Mouse (Mus musculus): ENCODE data around the gene Aicda. TPM values are rescaled to one million over a fixed set of nuclear protein-coding genes. Genes with fewer than 3 reads are reported as not detected.

Gene Aicda
- polyA plus RNA-seq, 1 experiment, result not detected

DNA sequence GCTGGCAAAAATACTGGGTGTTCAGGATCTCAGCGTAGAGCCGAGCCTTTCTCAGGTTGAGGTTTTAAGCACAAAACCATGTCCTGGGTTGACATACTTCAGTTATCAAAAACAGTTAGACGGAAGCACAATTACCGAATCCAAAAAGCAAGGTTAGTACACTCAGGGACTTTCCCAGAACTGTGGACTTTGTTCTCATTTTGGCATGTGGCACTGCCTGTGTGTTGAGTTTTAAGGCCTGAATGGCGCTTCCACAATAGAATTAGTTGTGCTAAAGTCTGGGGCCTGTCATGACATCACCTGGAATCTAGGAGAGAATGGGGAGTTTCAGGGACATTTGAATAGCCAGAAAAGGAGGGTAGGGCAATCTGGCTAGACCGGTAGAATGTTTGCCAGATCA, 44.8 kb downstream of the Aicda start:
- TF ChIP-seq POLR2A (IDR thresholded peaks at IDR 0.05; ENCODE audit: insufficient read length, low read depth), result no peak
- TF ChIP-seq CEBPB (IDR thresholded peaks at IDR 0.05; ENCODE audit: insufficient read depth, poor library complexity, severe bottlenecking), result no peak
- no peak for TF ChIP-seq POLR2AphosphoS2 (IDR thresholded peaks at IDR 0.05; ENCODE audit: insufficient read length, low read depth)
- TF ChIP-seq REST (IDR thresholded peaks at IDR 0.05; ENCODE audit: insufficient read depth, insufficient read length), result no peak
- TF ChIP-seq TCF12 (IDR thresholded peaks at IDR 0.05; ENCODE audit: insufficient read depth, poor library complexity, severe bottlenecking), result no peak
- no peak for TF ChIP-seq MYOG (IDR thresholded peaks at IDR 0.05; ENCODE audit: control insufficient read depth in 1 of 3, insufficient read depth in 1 of 3, insufficient read length in 2 of 3, low read depth in 2 of 3)
- TF ChIP-seq USF1 (IDR thresholded peaks at IDR 0.05; ENCODE audit: low read depth), result no peak
- TF ChIP-seq E2F4 (IDR thresholded peaks at IDR 0.05; ENCODE audit: insufficient read depth), result no peak
- TF ChIP-seq SRF (IDR thresholded peaks at IDR 0.05; ENCODE audit: control insufficient read depth, insufficient read length, low read depth), result no peak
- TF ChIP-seq MAX (IDR thresholded peaks at IDR 0.05; ENCODE audit: low read depth), result no peak

GRCm38 (mm10) chr6:122599054-122599737, 45.6 kb downstream of the Aicda start:
- Histone ChIP-seq H3K27me3 (ENCODE audit: control insufficient read depth, insufficient read depth, insufficient read length) (no peaks in the 10 kb centered on the region), H3K4me3 (no peak overlapping the region), H3K79me2 (ENCODE audit: control insufficient read depth, insufficient read depth) (no peaks in the 10 kb centered on the region), H3K4me2 (ENCODE audit: low read depth) (no peak overlapping the region), H3ac (ENCODE audit: control insufficient read depth, insufficient read length) (no peak overlapping the region), H3K36me3 (ENCODE audit: control insufficient read depth, insufficient read depth) (peaks cover 12% of the 10 kb centered on the region)
- TF ChIP-seq TCF12 (IDR thresholded peaks at IDR 0.05; ENCODE audit: insufficient read depth, poor library complexity, severe bottlenecking), result no peak
- TF ChIP-seq POLR2AphosphoS2 (IDR thresholded peaks at IDR 0.05; ENCODE audit: insufficient read length, low read depth), result no peak
- no peak for TF ChIP-seq REST (IDR thresholded peaks at IDR 0.05; ENCODE audit: insufficient read depth, insufficient read length)
- TF ChIP-seq E2F4 (IDR thresholded peaks at IDR 0.05; ENCODE audit: insufficient read depth), result no peak
- TF ChIP-seq MYOG (IDR thresholded peaks at IDR 0.05; ENCODE audit: control insufficient read depth in 1 of 3, insufficient read depth in 1 of 3, insufficient read length in 2 of 3, low read depth in 2 of 3), result no peak
- no peak for TF ChIP-seq USF1 (IDR thresholded peaks at IDR 0.05; ENCODE audit: low read depth)
- TF ChIP-seq CEBPB (IDR thresholded peaks at IDR 0.05; ENCODE audit: insufficient read depth, poor library complexity, severe bottlenecking), result no peak
- no peak for TF ChIP-seq TCF3 (IDR thresholded peaks at IDR 0.05; ENCODE audit: insufficient read length, low read depth)
- no peak for TF ChIP-seq MAX (IDR thresholded peaks at IDR 0.05; ENCODE audit: low read depth)
- TF ChIP-seq SRF (IDR thresholded peaks at IDR 0.05; ENCODE audit: control insufficient read depth, insufficient read length, low read depth), result no peak
- TF ChIP-seq POLR2A (IDR thresholded peaks at IDR 0.05; ENCODE audit: insufficient read length, low read depth), result no peak

More for the DNA sequence above, 44.8 kb downstream of the Aicda start:
- Histone ChIP-seq H3K36me3 (ENCODE audit: control insufficient read depth, insufficient read depth) (peaks cover 12% of the 10 kb centered on the region), H3K4me3 (no peak overlapping the region), H3K79me2 (ENCODE audit: control insufficient read depth, insufficient read depth) (no peaks in the 10 kb centered on the region), H3ac (ENCODE audit: control insufficient read depth, insufficient read length) (no peak overlapping the region), H3K27me3 (ENCODE audit: control insufficient read depth, insufficient read depth, insufficient read length) (no peaks in the 10 kb centered on the region), H3K4me2 (ENCODE audit: low read depth) (no peak overlapping the region)

- TF ChIP-seq USF1 (IDR thresholded peaks at IDR 0.05; ENCODE audit: low read depth) (no peak), POLR2AphosphoS2 (IDR thresholded peaks at IDR 0.05; ENCODE audit: insufficient read length, low read depth) (no peak), TCF3 (IDR thresholded peaks at IDR 0.05; ENCODE audit: insufficient read length, low read depth) (no peak), SRF (IDR thresholded peaks at IDR 0.05; ENCODE audit: control insufficient read depth, insufficient read length, low read depth) (no peak), E2F4 (IDR thresholded peaks at IDR 0.05; ENCODE audit: insufficient read depth) (no peak), REST (IDR thresholded peaks at IDR 0.05; ENCODE audit: insufficient read depth, insufficient read length) (no peak), MAX (IDR thresholded peaks at IDR 0.05; ENCODE audit: low read depth) (no peak), POLR2A (IDR thresholded peaks at IDR 0.05; ENCODE audit: insufficient read length, low read depth) (no peak), CEBPB (IDR thresholded peaks at IDR 0.05; ENCODE audit: insufficient read depth, poor library complexity, severe bottlenecking) (no peak), MYOG (IDR thresholded peaks at IDR 0.05; ENCODE audit: control insufficient read depth in 1 of 3, insufficient read depth in 1 of 3, insufficient read length in 2 of 3, low read depth in 2 of 3) (no peak), TCF12 (IDR thresholded peaks at IDR 0.05; ENCODE audit: insufficient read depth, poor library complexity, severe bottlenecking) (no peak), MYOD1 (IDR thresholded peaks at IDR 0.05; ENCODE audit: control insufficient read depth in 1 of 3, insufficient read length in 2 of 3, low read depth in 2 of 3) (no peak)
- no peaks in the 10 kb centered on the region for H3K79me2 ChIP-seq (ENCODE audit: control insufficient read depth, insufficient read depth)
- no peak overlapping the region for H3K4me3 ChIP-seq
- no peak overlapping the region for H3ac ChIP-seq (ENCODE audit: control insufficient read depth, insufficient read length)
- H3K4me2 ChIP-seq (ENCODE audit: low read depth), result peak overlapping the region; percentile 31
- peaks cover 7% of the 10 kb centered on the region for H3K36me3 ChIP-seq (ENCODE audit: control insufficient read depth, insufficient read depth)
- H3K27me3 ChIP-seq (ENCODE audit: control insufficient read depth, insufficient read depth, insufficient read length), result no peaks in the 10 kb centered on the region
Observed at GRCm38 (mm10) chr6:122600066-122600646, 46.6 kb downstream of the Aicda start.

DNA sequence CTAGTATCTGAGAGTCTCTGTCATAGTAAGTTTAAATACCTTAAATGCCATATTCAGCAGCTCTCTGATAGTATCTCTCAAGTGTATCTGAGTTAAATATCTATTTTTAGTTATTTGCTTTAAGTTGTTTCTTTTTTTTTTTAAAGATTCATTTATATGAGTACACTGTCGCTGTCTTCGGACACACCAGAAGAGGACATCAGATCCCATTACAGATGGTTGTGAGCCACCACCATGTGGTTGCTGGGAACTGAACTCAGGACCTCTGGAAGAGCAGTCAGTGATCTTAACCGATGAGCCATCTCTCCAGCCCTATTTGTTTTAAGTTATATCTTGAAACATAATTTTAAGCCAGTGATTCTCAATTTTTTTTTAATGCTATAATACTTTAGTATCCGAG, 47.4 kb downstream of the Aicda start:
- Histone ChIP-seq H3K27me3 (ENCODE audit: control insufficient read depth, insufficient read depth, insufficient read length) (no peaks in the 10 kb centered on the region), H3K4me2 (ENCODE audit: low read depth) (peak overlapping the region; percentile 88), H3K79me2 (ENCODE audit: control insufficient read depth, insufficient read depth) (no peaks in the 10 kb centered on the region), H3K4me3 (peak overlapping the region; percentile 67), H3ac (ENCODE audit: control insufficient read depth, insufficient read length) (no peak overlapping the region), H3K36me3 (ENCODE audit: control insufficient read depth, insufficient read depth) (peaks cover 7% of the 10 kb centered on the region)
- TF ChIP-seq REST (IDR thresholded peaks at IDR 0.05; ENCODE audit: insufficient read depth, insufficient read length) (no peak), TCF12 (IDR thresholded peaks at IDR 0.05; ENCODE audit: insufficient read depth, poor library complexity, severe bottlenecking) (no peak), MYOD1 (IDR thresholded peaks at IDR 0.05; ENCODE audit: control insufficient read depth in 1 of 3, insufficient read length in 2 of 3, low read depth in 2 of 3) (no peak), CEBPB (IDR thresholded peaks at IDR 0.05; ENCODE audit: insufficient read depth, poor library complexity, severe bottlenecking) (no peak), POLR2AphosphoS2 (IDR thresholded peaks at IDR 0.05; ENCODE audit: insufficient read length, low read depth) (no peak), E2F4 (IDR thresholded peaks at IDR 0.05; ENCODE audit: insufficient read depth) (no peak), POLR2A (IDR thresholded peaks at IDR 0.05; ENCODE audit: insufficient read length, low read depth) (no peak), TCF3 (IDR thresholded peaks at IDR 0.05; ENCODE audit: insufficient read length, low read depth) (no peak), MAX (IDR thresholded peaks at IDR 0.05; ENCODE audit: low read depth) (no peak), SRF (IDR thresholded peaks at IDR 0.05; ENCODE audit: control insufficient read depth, insufficient read length, low read depth) (no peak), MYOG (IDR thresholded peaks at IDR 0.05; ENCODE audit: control insufficient read depth in 1 of 3, insufficient read depth in 1 of 3, insufficient read length in 2 of 3, low read depth in 2 of 3) (no peak), USF1 (IDR thresholded peaks at IDR 0.05; ENCODE audit: low read depth) (no peak)
